Mouse (Mus musculus) embryonic facial prominence, embryonic 11.5 days (tissue): ENCODE data around the gene Cirbp. TPM values are rescaled to one million over a fixed set of nuclear protein-coding genes. Genes with fewer than 3 reads are reported as not detected.
A peak's percentile ranks its signal among the peaks of the same experiment; 100 is the strongest.
"Not testable (repeated sequence)": the region's sequence is repeated elsewhere in the genome, so short reads cannot be mapped to it uniquely, and the experiment has no call there.

ENCODE experiments used
- ATAC-seq: fragments of 200-750 bp; cut with Nextera tagmentation; replicated peaks from 2 replicates; pipeline ENCODE4 v1.8.0; 2017; ENCODE audit warnings: low read depth; ENCODE audit not compliant: insufficient number of reproducible peaks, low FRiP score, low TSS enrichment
- DNase-seq: peaks from one replicate; pipeline ENCODE4 v3.0.0-alpha.2; 2015; ENCODE audit warnings: low spot score
- H3K27ac ChIP-seq: fragments of 300-500 bp; sonication (generic); replicated peaks from 2 replicates; pipeline ENCODE4 v1.5.1; 2014; ENCODE audit warnings: mild to moderate bottlenecking, low read depth, low read length, control low read depth
- H3K27me3 ChIP-seq: fragments of 300-500 bp; sonication (generic); 2 replicates; pipeline ENCODE4 v1.6.1; 2014; ENCODE audit warnings: mild to moderate bottlenecking, low read length, moderate library complexity, mixed read lengths; ENCODE audit not compliant: control insufficient read depth, insufficient read depth
- H3K36me3 ChIP-seq: fragments of 300-500 bp; sonication (generic); replicated peaks from 2 replicates; pipeline ENCODE4 v1.6.1; 2014; ENCODE audit warnings: low read depth, mild to moderate bottlenecking, low read length, moderate library complexity, mixed read lengths; ENCODE audit not compliant: control insufficient read depth, insufficient read depth
- H3K4me1 ChIP-seq: fragments of 300-500 bp; sonication (generic); 2 replicates; pipeline ENCODE4 v1.6.1; 2014; ENCODE audit warnings: low read length, mixed read lengths; ENCODE audit not compliant: control insufficient read depth, insufficient read depth
- H3K4me2 ChIP-seq: fragments of 300-500 bp; sonication (generic); 2 replicates; pipeline ENCODE4 v1.6.1; 2014; ENCODE audit warnings: low read depth, mild to moderate bottlenecking, control low read depth, low read length, moderate library complexity
- H3K4me3 ChIP-seq: fragments of 300-500 bp; sonication (generic); 2 replicates; pipeline ENCODE4 v1.5.1; 2014; ENCODE audit warnings: low read depth, low read length, control low read depth
- H3K9ac ChIP-seq: fragments of 300-500 bp; sonication (generic); replicated peaks from 2 replicates; pipeline ENCODE4 v1.6.1; 2014; ENCODE audit warnings: mild to moderate bottlenecking, control low read depth, low read length
- H3K9me3 ChIP-seq: fragments of 300-500 bp; sonication (generic); replicated peaks from 2 replicates; pipeline ENCODE4 v1.6.1; 2016; ENCODE audit warnings: mild to moderate bottlenecking, low read length, inconsistent platforms, mixed read lengths; ENCODE audit not compliant: control insufficient read depth
- whole genome bisulfite sequencing: fragments of 180-500 bp; shearing (Covaris S2); extraction: QIAGEN DNeasy Blood & Tissue Kit; methylation state at CpG from one replicate; pipeline ENCODE4 v1.1.7; 2014; 5-methylcytosine and 5-hydroxymethylcytosine counted together
- polyA plus RNA-seq: library from polyadenylated mRNA; unstranded; fragments of >200 nt; fragmentation: Nextera tagmentation; extraction: Ambion mirVana; gene quantifications from 2 replicates; pipeline ENCODE4 v1.2.1, GENCODE M21; 2014

Cirbp gene
- polyA plus RNA-seq, 1 experiment from 2014 or later: 77.8 TPM

DNA sequence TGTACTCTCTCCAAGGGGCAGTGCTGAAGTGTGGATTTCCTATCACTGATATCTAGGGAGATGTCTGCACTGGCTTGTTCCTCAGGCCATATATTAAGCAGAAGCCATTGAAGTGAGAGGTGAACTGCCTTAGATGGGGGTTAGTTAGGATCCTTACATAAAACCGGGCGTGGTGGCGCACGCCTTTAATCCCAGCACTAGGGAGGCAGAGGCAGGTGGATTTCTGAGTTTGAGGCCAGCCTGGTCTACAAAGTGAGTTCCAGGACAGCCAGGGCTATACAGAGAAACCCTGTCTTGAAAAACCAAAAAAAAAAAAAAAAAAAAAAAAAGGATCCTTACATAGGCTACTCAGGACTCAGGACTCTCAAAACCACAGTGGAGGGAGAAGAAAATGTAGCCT, 351 bp downstream of the Cirbp start:
- H3K27me3 ChIP-seq, DNase-seq, H3K9me3 ChIP-seq, H3K36me3 ChIP-seq, H3K9ac ChIP-seq, H3K4me3 ChIP-seq, H3K27ac ChIP-seq, ATAC-seq: not testable (repeated sequence)
- 0 out of 2 replicates have a peak overlapping the region, but pooled peaks have one; percentile 7 for H3K4me2 ChIP-seq
- H3K4me1 ChIP-seq: peaks cover 17% of the 10 kb centered on the region
- WGBS: 90% methylated on average over 4 of the region's 4 CpGs

DNA sequence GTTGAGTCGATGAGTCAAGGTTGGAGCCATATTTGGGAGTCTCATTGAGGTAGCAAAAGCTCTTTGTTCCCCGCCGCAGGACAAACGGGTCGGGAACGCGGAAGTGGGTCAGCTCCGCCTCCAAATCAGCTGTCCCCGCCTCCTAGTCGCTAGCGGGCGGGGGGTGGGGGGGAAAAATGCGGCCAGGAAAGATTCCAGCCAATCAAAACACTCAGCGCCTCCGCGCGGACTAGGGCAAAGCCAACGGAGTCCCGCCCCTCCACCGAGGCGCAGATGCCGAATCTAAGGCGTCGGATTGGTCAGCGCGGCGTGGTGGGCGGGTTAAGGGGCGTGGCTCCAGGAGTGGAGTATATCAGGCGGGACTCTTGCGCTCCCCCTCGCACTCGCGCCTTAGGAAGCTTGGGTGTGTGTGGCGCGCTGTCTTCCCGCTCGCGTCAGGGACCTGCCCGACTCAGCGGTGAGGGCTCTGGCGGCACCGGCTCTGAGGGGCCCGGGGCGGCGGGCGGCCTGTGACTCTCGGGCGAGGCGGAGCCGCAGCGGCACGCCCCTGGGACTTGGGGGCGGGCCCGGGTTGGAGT, 1.8 kb downstream of the Cirbp start:
- Histone ChIP-seq H3K4me3 (peak overlapping the region; percentile 91), H3K4me1 (peaks cover 10% of the 10 kb centered on the region), H3K4me2 (peak overlapping the region; percentile 60), H3K36me3 (peaks cover 12% of the 10 kb centered on the region), H3K9ac (peak overlapping the region; percentile 99), H3K27me3 (no peaks in the 10 kb centered on the region), H3K9me3 (no peaks in the 10 kb centered on the region), H3K27ac (peak overlapping the region; percentile 99)
- ATAC-seq (peak; percentile 81), DNase-seq (peak; percentile 100)
- under 1% methylated on average over 52 of the region's 55 CpGs for WGBS

DNA sequence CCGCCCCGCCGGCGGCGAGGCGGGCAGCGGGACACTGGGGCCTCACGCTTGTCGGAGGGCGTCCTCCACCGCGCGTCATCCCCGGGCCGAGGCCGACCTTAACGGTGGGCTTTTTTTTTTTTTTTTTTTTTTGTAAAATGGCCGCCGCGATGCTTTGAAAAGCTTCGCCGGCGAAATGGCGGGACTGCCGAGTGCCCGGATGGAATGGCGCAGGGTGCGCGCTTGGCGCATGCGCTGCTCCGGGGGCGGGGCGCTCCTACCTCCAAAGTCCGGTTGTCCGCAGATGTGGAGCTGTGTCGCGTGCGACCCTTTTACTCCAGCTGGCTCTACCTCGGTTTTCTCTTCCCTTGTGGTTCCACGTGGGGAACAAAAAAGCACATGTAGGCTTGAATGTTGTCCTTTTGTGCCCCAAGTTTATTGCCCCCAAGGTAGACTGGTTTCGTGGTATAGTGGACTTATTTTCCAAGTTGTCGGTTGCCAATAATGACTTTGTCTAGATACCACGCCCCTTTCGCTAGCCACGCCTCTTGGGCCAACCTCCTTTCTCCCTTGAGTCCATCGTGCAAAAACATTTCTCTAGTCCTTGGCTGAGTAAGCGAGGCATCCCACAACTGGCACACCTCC, 2.4 kb downstream of the Cirbp start:
- H3K4me1 ChIP-seq: peaks cover 10% of the 10 kb centered on the region

DNA sequence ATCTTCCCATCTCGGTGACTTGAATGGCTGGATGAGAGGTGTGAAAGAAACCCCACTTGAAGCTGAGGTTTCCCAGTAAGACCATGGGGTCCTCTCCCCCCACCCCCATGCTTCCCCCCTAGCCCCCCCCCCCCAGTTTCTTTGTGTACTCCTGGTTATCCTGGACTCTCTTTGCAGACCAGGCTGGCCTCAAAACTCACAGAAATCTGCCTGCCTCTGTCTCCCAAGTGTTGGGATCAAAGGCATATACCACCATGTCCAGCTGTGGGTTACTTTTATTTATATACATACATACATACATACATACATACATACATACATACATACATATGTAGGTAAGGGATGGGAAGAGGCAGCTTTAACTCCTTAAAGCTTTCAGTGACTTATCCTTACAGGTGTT, 3.3 kb downstream of the Cirbp start:
- Histone ChIP-seq H3K4me2 (peak overlapping the region; percentile 60), H3K27ac (no peak overlapping the region; the same call in 1 of the 2 replicates), H3K9ac (peak overlapping the region; percentile 99), H3K27me3 (no peaks in the 10 kb centered on the region), H3K4me3 (peak overlapping the region; percentile 91), H3K4me1 (peaks cover 8% of the 10 kb centered on the region), H3K9me3 (no peaks in the 10 kb centered on the region), H3K36me3 (peaks cover 12% of the 10 kb centered on the region)
- 77% methylated on average over 1 of the region's 1 CpGs for WGBS
- no peak for DNase-seq
- no peak for ATAC-seq

More for the DNA sequence above, 2.4 kb downstream of the Cirbp start:
- H3K4me2 ChIP-seq: peak overlapping the region; percentile 60
- no peaks in the 10 kb centered on the region for H3K9me3 ChIP-seq
- peak; percentile 16; the same call in 1 of the 2 replicates for ATAC-seq
- peak; percentile 94 for DNase-seq
- no peaks in the 10 kb centered on the region for H3K27me3 ChIP-seq
- peak overlapping the region; percentile 99 for H3K27ac ChIP-seq
- H3K36me3 ChIP-seq: peaks cover 12% of the 10 kb centered on the region
- peak overlapping the region; percentile 91 for H3K4me3 ChIP-seq
- WGBS: under 1% methylated on average over 45 of the region's 48 CpGs
- peak overlapping the region; percentile 99 for H3K9ac ChIP-seq

DNA sequence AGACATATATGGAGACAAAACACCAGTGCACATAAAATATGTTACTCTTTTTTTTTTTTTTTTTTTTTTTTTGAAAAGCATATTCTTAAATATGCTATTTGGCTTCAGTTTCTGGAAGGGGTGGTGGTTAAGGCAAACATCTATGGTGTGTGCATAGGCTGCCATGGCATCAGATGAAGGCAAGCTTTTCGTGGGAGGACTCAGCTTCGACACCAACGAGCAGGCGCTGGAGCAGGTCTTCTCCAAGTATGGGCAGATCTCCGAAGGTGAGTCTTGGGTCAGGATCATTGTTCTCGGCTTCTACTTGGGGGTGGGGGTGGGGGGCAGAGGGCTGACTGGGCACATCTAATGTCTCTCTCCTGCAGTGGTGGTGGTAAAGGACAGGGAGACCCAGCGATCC, 3.9 kb downstream of the Cirbp start:
- no peak overlapping the region for H3K27ac ChIP-seq
- no peak for ATAC-seq
- no peak overlapping the region for H3K4me3 ChIP-seq
- no peaks in the 10 kb centered on the region for H3K9me3 ChIP-seq
- H3K36me3 ChIP-seq: peaks cover 12% of the 10 kb centered on the region
- no peak for DNase-seq
- WGBS: 91% methylated on average over 7 of the region's 7 CpGs
- H3K27me3 ChIP-seq: no peaks in the 10 kb centered on the region
- no peak overlapping the region for H3K9ac ChIP-seq
- H3K4me2 ChIP-seq: no peak overlapping the region
- H3K4me1 ChIP-seq: peaks cover 2% of the 10 kb centered on the region

DNA sequence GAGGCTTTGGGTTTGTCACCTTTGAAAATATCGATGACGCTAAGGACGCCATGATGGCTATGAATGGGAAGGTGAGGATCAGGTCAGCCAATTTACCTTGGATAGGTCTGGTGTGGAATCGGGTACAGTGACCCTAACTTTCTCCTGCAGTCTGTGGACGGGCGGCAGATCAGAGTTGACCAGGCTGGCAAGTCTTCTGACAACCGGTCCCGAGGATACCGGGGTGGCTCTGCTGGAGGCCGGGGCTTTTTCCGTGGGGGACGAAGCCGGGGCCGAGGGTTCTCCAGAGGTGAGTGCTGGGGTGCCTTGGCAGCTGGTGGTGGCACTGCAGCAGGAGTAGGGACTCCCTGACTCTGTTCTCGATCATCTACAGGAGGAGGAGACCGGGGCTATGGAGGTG, 4.3 kb downstream of the Cirbp start:
- no peaks in the 10 kb centered on the region; the same call in none of the 2 replicates for H3K4me1 ChIP-seq
- H3K9ac ChIP-seq: no peak overlapping the region
- no peak for DNase-seq
- H3K27ac ChIP-seq: no peak overlapping the region
- H3K9me3 ChIP-seq: no peaks in the 10 kb centered on the region
- ATAC-seq: no peak
- peaks cover 12% of the 10 kb centered on the region for H3K36me3 ChIP-seq
- no peaks in the 10 kb centered on the region for H3K27me3 ChIP-seq
- no peak overlapping the region for H3K4me2 ChIP-seq
- no peak overlapping the region for H3K4me3 ChIP-seq
- WGBS: 97% methylated on average over 16 of the region's 16 CpGs

DNA sequence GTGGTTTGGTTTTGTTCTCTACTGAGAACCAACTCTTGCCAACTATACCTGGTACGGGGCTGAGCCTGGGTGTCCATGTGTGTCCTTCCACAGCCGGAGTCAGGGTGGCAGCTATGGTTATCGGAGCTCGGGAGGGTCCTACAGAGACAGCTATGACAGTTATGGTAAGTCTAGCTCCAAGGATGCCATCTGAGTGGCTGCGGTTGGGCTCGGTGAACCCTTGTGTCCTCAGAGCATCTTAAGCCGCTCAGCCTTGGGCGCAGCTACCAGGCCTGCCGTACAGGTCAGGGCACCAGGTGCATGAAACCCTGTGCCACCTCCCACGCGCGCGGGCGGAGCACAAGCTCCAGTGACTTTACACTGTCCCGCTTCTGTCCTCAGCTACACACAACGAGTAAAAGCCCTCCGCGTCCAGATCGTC, 4.8 kb downstream of the Cirbp start:
- Histone ChIP-seq H3K27me3 (no peaks in the 10 kb centered on the region), H3K36me3 (peaks cover 12% of the 10 kb centered on the region), H3K9ac (no peak overlapping the region), H3K9me3 (no peaks in the 10 kb centered on the region), H3K4me1 (no peaks in the 10 kb centered on the region; the same call in none of the 2 replicates), H3K4me2 (no peak overlapping the region), H3K4me3 (no peak overlapping the region), H3K27ac (no peak overlapping the region)
- ATAC-seq (no peak), DNase-seq (no peak)
- WGBS: 94% methylated on average over 19 of the region's 19 CpGs

DNA sequence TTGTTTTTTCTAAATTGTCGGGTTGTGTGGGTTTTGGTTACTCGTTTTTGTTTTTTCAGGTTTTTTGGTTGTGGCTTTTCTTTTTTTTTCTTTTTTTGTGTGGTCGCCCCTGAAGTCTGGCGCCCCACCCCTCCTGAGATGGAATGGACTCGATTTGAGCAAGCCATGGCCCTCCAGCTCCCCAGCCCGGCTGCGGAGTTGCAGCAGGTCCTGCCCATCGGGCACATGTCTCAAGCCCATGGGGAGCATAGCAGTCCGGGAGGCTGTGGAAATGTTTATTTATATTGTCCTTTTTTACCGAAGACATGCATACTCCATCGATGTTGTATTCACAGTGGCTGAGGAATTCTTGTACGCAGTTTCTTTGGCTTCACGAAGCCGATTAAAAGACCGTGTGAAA, 5.5 kb downstream of the Cirbp start:
- 88% methylated on average over 15 of the region's 15 CpGs for WGBS
- DNase-seq (no peak), ATAC-seq (no peak)
- Histone ChIP-seq H3K27me3 (no peaks in the 10 kb centered on the region), H3K4me2 (no peak overlapping the region), H3K36me3 (peaks cover 12% of the 10 kb centered on the region), H3K4me3 (no peak overlapping the region), H3K9me3 (no peaks in the 10 kb centered on the region), H3K9ac (no peak overlapping the region; the same call in 1 of the 2 replicates), H3K4me1 (no peaks in the 10 kb centered on the region; the same call in none of the 2 replicates), H3K27ac (no peak overlapping the region)
